Mouse (Mus musculus) liver, postnatal 0 days (tissue): ENCODE measurements at regions not wholly inside any gene's neighbourhood (a gene's known extent, or its start where the extent isn't known, plus 50 kb on each side); places are given as distances from the start of the nearest gene placed in this dataset.

Source experiments
- CTCF ChIP-seq: sonication (generic); IDR thresholded peaks from 2 replicates; pipeline ENCODE4 v1.5.1; 2016; ENCODE audit warnings: antibody characterized with exemption, low read depth
- EP300 ChIP-seq: IDR thresholded peaks from 2 replicates; pipeline ENCODE4 v1.6.1; 2016; ENCODE audit warnings: antibody characterized with exemption, low read depth, mild to moderate bottlenecking

GRCm38 (mm10) chr7:74870250-74870649 lies 315.7 kb upstream of the Slco3a1 start:
- no peak for TF ChIP-seq CTCF
- no peak for TF ChIP-seq EP300
